ENCODE assay signal across 28 mouse cellular contexts in genomic region chr13:57354606-57355005, GRCm38 (mm10).
DNase-seq lines count a peak whose midpoint lies in the region; ATAC-seq lines count a peak whose summit lies in the region.
"Had no signal": no experiment of that assay in that cellular context is flagged by ENCODE, and none has a peak within 500 bp of the region (broad histone marks: within the 10 kb centered on the region; RNA-seq: fewer than 3 reads in every experiment).

No protein-coding gene starts in this region.

- H3K36me3 ChIP-seq in limb, embryonic 15.5 days: no peaks in the 10 kb centered on the region
- H3K36me3 ChIP-seq: embryonic facial prominence, embryonic 10.5 days; embryonic facial prominence, embryonic 13.5 days; forebrain, embryonic 12.5 days; G1E; heart, embryonic 10.5 days; heart, embryonic 13.5 days had no signal

- ATAC-seq in limb, embryonic 15.5 days (ENCODE audit: insufficient number of reproducible peaks, low FRiP score, low TSS enrichment, low read depth): no peak
- ATAC-seq: hindbrain, postnatal 0 days; inflammation-experienced regulatory T-cells, adult 6 months; intestine, embryonic 16.5 days; Patski had no signal

- no peaks in the 10 kb centered on the region for H3K27me3 ChIP-seq in limb, embryonic 15.5 days
- H3K27me3 ChIP-seq: CH12.LX; embryonic facial prominence, embryonic 13.5 days; forebrain, embryonic 12.5 days; heart, embryonic 13.5 days; Patski had no signal

- H3K4me1 ChIP-seq in limb, embryonic 15.5 days: peaks cover 12% of the 10 kb centered on the region
- H3K4me1 ChIP-seq: embryonic facial prominence, embryonic 10.5 days; embryonic facial prominence, embryonic 13.5 days; forebrain, embryonic 12.5 days; heart, embryonic 13.5 days had no signal

- WGBS in limb, embryonic 15.5 days: 35% methylated on average over 7 of the region's 7 CpGs

- H3K9ac ChIP-seq in limb, embryonic 15.5 days: no peak overlapping the region
- H3K9ac ChIP-seq: embryonic facial prominence, embryonic 13.5 days; forebrain, embryonic 12.5 days; heart, embryonic 13.5 days; hindbrain, embryonic 14.5 days had no signal

- H3K4me2 ChIP-seq in limb, embryonic 15.5 days: 0 out of 2 replicates have a peak overlapping the region, but pooled peaks have one; percentile 10
- H3K4me2 ChIP-seq: embryonic facial prominence, embryonic 13.5 days; forebrain, embryonic 12.5 days; heart, embryonic 13.5 days; hindbrain, embryonic 14.5 days had no signal

- H3K9me3 ChIP-seq in limb, embryonic 15.5 days: no peaks in the 10 kb centered on the region
- H3K9me3 ChIP-seq: embryonic facial prominence, embryonic 10.5 days; embryonic facial prominence, embryonic 13.5 days; forebrain, embryonic 12.5 days; heart, embryonic 10.5 days had no signal

- H3K27ac ChIP-seq in limb, embryonic 15.5 days: no peak overlapping the region
- H3K27ac ChIP-seq: embryonic facial prominence, embryonic 10.5 days; embryonic facial prominence, embryonic 13.5 days; forebrain, embryonic 12.5 days; heart, embryonic 10.5 days; heart, embryonic 13.5 days; hindbrain, embryonic 14.5 days; hindbrain, postnatal 0 days had no signal

- peak; percentile 26 to 48 for DNase-seq in cerebellum, postnatal 14 days
- DNase-seq in cerebellum, adult 11 months: no peak
- peak; percentile 22 for DNase-seq in left cerebral cortex, postnatal 4 days
- no peak for DNase-seq in left cerebral cortex, adult 9 months (ENCODE audit: low spot score in 2 of 2)
- no peak for DNase-seq in frontal cortex, postnatal 36 days (ENCODE audit: low spot score in 2 of 2)
- DNase-seq: adrenal gland, postnatal 10 days; adrenal gland, postnatal 36 days; B cell, adult 2 months; cerebellum, adult 11-12 months; cerebellum, adult 8-10 months; cerebellum, postnatal 36 days; embryo, embryonic 11 days; gastrocnemius, postnatal 10 days; kidney, adult 18-20 months had no signal

- intact Hi-C loops in left cerebral cortex, postnatal 4 days (cut with DNase I): no loop called here

- no peak overlapping the region for H3K4me3 ChIP-seq in limb, embryonic 15.5 days
- H3K4me3 ChIP-seq: embryonic facial prominence, embryonic 10.5 days; embryonic facial prominence, embryonic 13.5 days; erythroblast, embryonic 14.5 days; forebrain, embryonic 12.5 days; heart, embryonic 10.5 days; heart, embryonic 13.5 days had no signal

Comparison
In these comparisons a context has a peak if more than half of its experiments do, and no peak if none do; other contexts are left out.
1. DNase-seq: peak in cerebellum, postnatal 14 days (2 of 2) and left cerebral cortex, postnatal 4 days (single experiment); none in cerebellum, adult 11 months (single experiment), left cerebral cortex, adult 9 months (0 of 2) and frontal cortex, postnatal 36 days (0 of 2).